ENCODE assay signal across 31 mouse cellular contexts in the genomic region with DNA sequence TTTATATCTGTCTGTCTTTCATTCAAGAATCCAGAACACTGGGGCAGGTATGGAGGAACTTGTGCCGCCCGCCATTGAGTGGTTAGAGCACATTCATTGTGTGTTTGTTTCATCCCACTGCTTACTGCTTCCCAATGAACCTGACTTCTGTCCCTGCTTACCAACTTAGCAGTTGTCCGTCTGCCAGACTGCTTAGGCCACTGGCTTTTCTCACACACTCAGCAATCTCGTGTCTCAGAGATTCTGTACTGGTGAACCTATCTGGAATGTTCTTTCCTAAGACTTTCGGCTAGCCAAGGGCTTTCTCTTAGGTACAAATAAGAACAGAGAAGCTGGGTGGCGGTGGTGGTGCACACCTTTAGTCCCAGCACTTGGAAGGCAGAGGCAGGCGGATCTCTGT. TPM values are rescaled to one million over a fixed set of nuclear protein-coding genes. Genes with fewer than 3 reads are reported as not detected.
DNase-seq lines count a peak whose midpoint lies in the region; ATAC-seq and TF ChIP-seq lines count a peak whose summit lies in the region.
"Had no signal": no experiment of that assay in that cellular context is flagged by ENCODE, and none has a peak within 500 bp of the region (broad histone marks: within the 10 kb centered on the region; RNA-seq: fewer than 3 reads in every experiment).

No protein-coding gene starts in this region.

- no peak overlapping the region for H3K4me3 ChIP-seq in gastrocnemius, adult 2 months
- no peak overlapping the region for H3K4me3 ChIP-seq in kidney, adult 2 months (ENCODE audit: insufficient read depth, low read depth, low read length)
- H3K4me3 ChIP-seq in kidney, embryonic 14.5 days (ENCODE audit: low read length) = no peak overlapping the region
- H3K4me3 ChIP-seq in macrophage (ENCODE audit: inconsistent target) = no peak overlapping the region
- H3K4me3 ChIP-seq: embryonic facial prominence, embryonic 13.5 days; forebrain, embryonic 10.5 days; forebrain, embryonic 15.5 days; hindbrain, embryonic 10.5 days; hindbrain, embryonic 15.5 days; limb, embryonic 10.5 days; limb, embryonic 15.5 days; megakaryocyte, embryonic 14.5 days; midbrain, embryonic 12.5 days; neural tube, embryonic 13.5 days; stomach, embryonic 15.5 days had no signal

- H3K36me3 ChIP-seq in kidney, adult 2 months (ENCODE audit: control insufficient read depth, insufficient read depth, low read length) = peaks cover 1% of the 10 kb centered on the region; the same call in 1 of the 2 replicates
- peaks cover 23% of the 10 kb centered on the region; the same call in 1 of the 2 replicates for H3K36me3 ChIP-seq in kidney, embryonic 14.5 days (ENCODE audit: control insufficient read depth, insufficient read depth, low read length)
- no peaks in the 10 kb centered on the region; the same call in 1 of the 2 replicates for H3K36me3 ChIP-seq in macrophage (ENCODE audit: inconsistent target)

- no peaks in the 10 kb centered on the region for H3K9me3 ChIP-seq in kidney, embryonic 14.5 days (ENCODE audit: control insufficient read depth, low read length)
- H3K9me3 ChIP-seq: embryonic facial prominence, embryonic 13.5 days; forebrain, embryonic 10.5 days; forebrain, embryonic 15.5 days; G1E; hindbrain, embryonic 10.5 days; hindbrain, embryonic 15.5 days; limb, embryonic 10.5 days; limb, embryonic 15.5 days; midbrain, embryonic 12.5 days; neural tube, embryonic 13.5 days; stomach, embryonic 15.5 days had no signal

- DNase-seq in gastrocnemius, adult 2 months = peak; percentile 45
- no peak for DNase-seq in gastrocnemius, postnatal 25 days
- DNase-seq in kidney, adult 2 months = peak; percentile 64
- peak; percentile 33 for DNase-seq in adipocyte (ENCODE audit: low spot score)
- no peak for DNase-seq in retina, postnatal 1 day
- DNase-seq: adrenal gland, postnatal 10 days; cerebellum, adult 18-20 months; cerebellum, postnatal 10 days; layer of hippocampus, adult 9-11 months; liver, postnatal 0 days; lung, postnatal 36 days; thymus, adult 18-20 months; thymus, postnatal 25 days had no signal

- ATAC-seq in kidney, embryonic 14.5 days (ENCODE audit: low FRiP score, low TSS enrichment) = no peak
- ATAC-seq: forebrain, embryonic 15.5 days; inflammation-experienced regulatory T-cells, adult 6 months; liver, postnatal 0 days had no signal

- peak overlapping the region; percentile 69 for H3K27ac ChIP-seq in gastrocnemius, adult 2 months
- no peak overlapping the region for H3K27ac ChIP-seq in kidney, adult 2 months (ENCODE audit: insufficient read depth, low read depth, low read length)
- no peak overlapping the region for H3K27ac ChIP-seq in kidney, embryonic 14.5 days (ENCODE audit: low read depth, low read length)
- peak overlapping the region; percentile 49 for H3K27ac ChIP-seq in macrophage
- H3K27ac ChIP-seq: embryonic facial prominence, embryonic 13.5 days; forebrain, embryonic 10.5 days; forebrain, embryonic 15.5 days; hindbrain, embryonic 10.5 days; hindbrain, embryonic 15.5 days; kidney, postnatal 0 days; limb, embryonic 10.5 days; limb, embryonic 15.5 days; midbrain, embryonic 12.5 days; neural tube, embryonic 13.5 days; stomach, embryonic 15.5 days had no signal

- no peak for TF ChIP-seq POLR2A in kidney, adult 2 months (IDR thresholded peaks at IDR 0.05; ENCODE audit: low read depth, low read length)

- intact Hi-C loops in gastrocnemius, adult 2 months (cut with DNase I) = no loop called here

- no peak overlapping the region for H3K9ac ChIP-seq in kidney, embryonic 14.5 days (ENCODE audit: low read depth, low read length)
- H3K9ac ChIP-seq: embryonic facial prominence, embryonic 13.5 days; forebrain, embryonic 15.5 days; hindbrain, embryonic 15.5 days; limb, embryonic 15.5 days; liver, postnatal 0 days; midbrain, embryonic 12.5 days; neural tube, embryonic 13.5 days; stomach, embryonic 15.5 days had no signal

- no peak for TF ChIP-seq CTCF in gastrocnemius, adult 2 months (IDR thresholded peaks at IDR 0.05)
- TF ChIP-seq CTCF in kidney, adult 2 months (conservative IDR thresholded peaks at IDR 0.05; ENCODE audit: insufficient read depth, insufficient read length, low read depth, low read length) = no peak

- no peaks in the 10 kb centered on the region for H3K27me3 ChIP-seq in kidney, adult 2 months (replicated peaks; ENCODE audit: control insufficient read depth, insufficient read depth, low read length)
- no peaks in the 10 kb centered on the region for H3K27me3 ChIP-seq in kidney, embryonic 14.5 days (ENCODE audit: control insufficient read depth, insufficient read depth, low read length)
- H3K27me3 ChIP-seq: embryonic facial prominence, embryonic 13.5 days; forebrain, embryonic 15.5 days; hindbrain, embryonic 15.5 days; limb, embryonic 15.5 days; megakaryocyte, embryonic 14.5 days; midbrain, embryonic 12.5 days; neural tube, embryonic 13.5 days; stomach, embryonic 15.5 days had no signal

- peaks cover 25% of the 10 kb centered on the region; the same call in 1 of the 2 replicates for H3K4me1 ChIP-seq in kidney, adult 2 months (ENCODE audit: control insufficient read depth, insufficient read depth, low read length)
- H3K4me1 ChIP-seq in kidney, embryonic 14.5 days (ENCODE audit: control insufficient read depth, insufficient read depth, low read length) = peaks cover 7% of the 10 kb centered on the region

- WGBS in kidney, adult 2 months = 73% methylated on average over 7 of the region's 7 CpGs
- WGBS in kidney, embryonic 14.5 days = 92% methylated on average over 7 of the region's 7 CpGs
- WGBS in macrophage (ENCODE audit: missing documents) = 90% methylated on average over 7 of the region's 7 CpGs

- H3K79me2 ChIP-seq in macrophage (ENCODE audit: inconsistent target) = peaks cover 97% of the 10 kb centered on the region

- no peak overlapping the region for H3K4me2 ChIP-seq in kidney, embryonic 14.5 days (replicated peaks; ENCODE audit: low read depth, low read length)
- H3K4me2 ChIP-seq: embryonic facial prominence, embryonic 13.5 days; forebrain, embryonic 15.5 days; heart, embryonic 11.5 days; hindbrain, embryonic 15.5 days; limb, embryonic 15.5 days; midbrain, embryonic 12.5 days; neural tube, embryonic 13.5 days; stomach, embryonic 15.5 days had no signal

RNA-seq across cellular contexts. Expression of a gene that starts 6.4 kb away (rescaled TPM):
- total RNA-seq in gastrocnemius, adult 2 months (2021) = 1 to 10 TPM; 6.6 to 7.1 TPM
- total RNA-seq in gastrocnemius, postnatal 25 days (2021) = 1 to 10 TPM; 5.1 to 5.8 TPM
- polyA plus RNA-seq in kidney, adult 2 months (2012; rRNA removed) = 10.9 and 12.5 TPM in 2 replicates
- 10.5 and 10.7 TPM in 2 replicates for polyA plus RNA-seq in kidney, embryonic 14.5 days (2014; fragmentation: Nextera tagmentation; extraction: Ambion mirVana)
- 10 to 100 TPM; 15.2 to 34.3 (median 22.0) TPM for total RNA-seq in macrophage (2018; cell fraction: chromatin; rRNA removed)
- total RNA-seq in macrophage (2018; cell fraction: cytosol; rRNA removed) = 10 to 100 TPM; 13.2 to 25.2 (median 20.7) TPM
- total RNA-seq in macrophage (2018; cell fraction: nucleus; rRNA removed) = 10 to 100 TPM; 18.2 to 33.5 (median 26.4) TPM
- polyA plus RNA-seq in macrophage (2018) = 9.9 to 14.8 TPM (median 12.5 TPM) in 3 replicates

RNA-seq across cellular contexts. Expression of a gene that starts 39.8 kb away (rescaled TPM):
- total RNA-seq in gastrocnemius, adult 2 months (2021) = 100 to 1,000 TPM in 1 of 2 experiments, 10 to 100 TPM in 1; 94.2 to 123 TPM
- 100 to 1,000 TPM in 1 of 2 experiments, 10 to 100 TPM in 1; 98.6 to 108 TPM for total RNA-seq in gastrocnemius, postnatal 25 days (2021)
- 84.1 and 118 TPM in 2 replicates for polyA plus RNA-seq in kidney, adult 2 months (2012; rRNA removed)
- 237 and 277 TPM in 2 replicates for polyA plus RNA-seq in kidney, embryonic 14.5 days (2014; fragmentation: Nextera tagmentation; extraction: Ambion mirVana)
- total RNA-seq in macrophage (2018; cell fraction: chromatin; rRNA removed) = 100 to 1,000 TPM in 24 of 26 experiments, 10 to 100 TPM in 2; 86.0 to 180 (median 131) TPM
- total RNA-seq in macrophage (2018; cell fraction: cytosol; rRNA removed) = 100 to 1,000 TPM; 290 to 579 (median 440) TPM
- 100 to 1,000 TPM; 153 to 807 (median 584) TPM for total RNA-seq in macrophage (2018; cell fraction: nucleus; rRNA removed)
- 353 to 731 TPM (median 370 TPM) in 3 replicates for polyA plus RNA-seq in macrophage (2018)

RNA-seq across cellular contexts. Expression of a gene that starts 47.3 kb away (rescaled TPM):
- 1 to 10 TPM; 2.1 to 3.2 TPM for total RNA-seq in gastrocnemius, adult 2 months (2021)
- 1 to 10 TPM; 2.9 to 3.7 TPM for total RNA-seq in gastrocnemius, postnatal 25 days (2021)
- polyA plus RNA-seq in kidney, adult 2 months (2012; rRNA removed) = 33.8 and 46.3 TPM in 2 replicates
- 1.6 and 1.9 TPM in 2 replicates for polyA plus RNA-seq in kidney, embryonic 14.5 days (2014; fragmentation: Nextera tagmentation; extraction: Ambion mirVana)
- 1 to 10 TPM in 16 of 26 experiments, not detected in 10; 1.1 to 9.0 (median 4.6) TPM for total RNA-seq in macrophage (2018; cell fraction: chromatin; rRNA removed)
- total RNA-seq in macrophage (2018; cell fraction: cytosol; rRNA removed) = 10 to 100 TPM in 12 of 26 experiments, 1 to 10 TPM in 13, under 1 TPM in 1; 0.96 to 18.9 (median 6.4) TPM
- 10 to 100 TPM in 10 of 26 experiments, 1 to 10 TPM in 12, not detected in 4; 1.2 to 17.6 (median 8.1) TPM for total RNA-seq in macrophage (2018; cell fraction: nucleus; rRNA removed)
- polyA plus RNA-seq in macrophage (2018) = 6.5 to 23.2 TPM (median 6.5 TPM) in 3 replicates
- total RNA-seq: G1E; granulocyte monocyte progenitor cell, adult 5-6 weeks had no signal
- polyA plus RNA-seq: G1E; inflammation-experienced regulatory T-cells, adult 6 months had no signal

Comparison
In these comparisons a context has a peak if more than half of its experiments do, and no peak if none do; other contexts are left out.
1. DNase-seq: peak in gastrocnemius, adult 2 months (single experiment), kidney, adult 2 months (single experiment) and adipocyte (single experiment); none in gastrocnemius, postnatal 25 days (single experiment) and retina, postnatal 1 day (single experiment).
2. H3K27ac ChIP-seq: peak in gastrocnemius, adult 2 months (single experiment) and macrophage (single experiment); none in kidney, adult 2 months (single experiment) and kidney, embryonic 14.5 days (single experiment).